Mouse (Mus musculus): ENCODE data around the gene Btbd6. TPM values are rescaled to one million over a fixed set of nuclear protein-coding genes. Genes with fewer than 3 reads are reported as not detected.

Btbd6 gene
- polyA plus RNA-seq (2014; fragmentation: Illumina TruSeq; extraction: RNeasy Lipid Tissue Mini Kit (QIAGEN cat#74804); ENCODE audit: low read depth, low replicate concordance), result 0.48 TPM

DNA sequence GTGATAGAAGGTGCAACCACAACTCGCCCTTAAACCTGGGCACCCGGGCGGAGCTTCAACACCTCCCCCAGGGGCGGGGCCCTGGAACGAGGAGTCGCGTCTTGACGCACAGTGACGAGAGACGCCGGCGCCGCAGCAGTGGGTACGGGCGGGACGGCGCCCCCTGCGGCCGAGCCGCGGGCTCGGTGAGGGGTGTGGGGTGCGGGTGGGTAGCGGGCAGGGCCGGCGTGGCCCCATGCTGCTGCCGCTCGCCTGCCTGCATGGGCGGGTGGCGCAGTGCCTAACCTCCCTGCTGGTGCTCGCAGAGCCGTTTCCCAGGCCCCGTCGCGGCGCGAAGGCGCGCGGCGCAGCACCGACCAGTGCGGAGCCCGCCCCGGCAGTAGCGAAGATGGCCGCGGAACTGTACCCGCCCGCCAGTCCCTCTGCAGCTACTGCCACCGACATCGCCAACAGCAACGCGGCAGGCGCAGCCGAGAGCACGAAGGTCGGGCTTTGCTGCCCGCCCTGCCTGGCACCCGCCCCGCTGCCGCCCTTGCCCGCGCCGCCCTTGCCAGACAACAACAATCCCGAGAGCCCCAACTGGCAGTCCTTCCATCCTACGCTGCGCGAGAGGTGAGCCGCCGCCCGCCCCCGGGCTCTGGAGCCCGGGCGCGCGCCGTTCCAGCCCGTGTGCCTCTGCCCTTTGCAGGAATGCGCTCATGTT, at the start of gene Btbd6:
Btbd6 (plus strand) TSS at position 112 of the 703 bp plus-strand sequence.

DNA sequence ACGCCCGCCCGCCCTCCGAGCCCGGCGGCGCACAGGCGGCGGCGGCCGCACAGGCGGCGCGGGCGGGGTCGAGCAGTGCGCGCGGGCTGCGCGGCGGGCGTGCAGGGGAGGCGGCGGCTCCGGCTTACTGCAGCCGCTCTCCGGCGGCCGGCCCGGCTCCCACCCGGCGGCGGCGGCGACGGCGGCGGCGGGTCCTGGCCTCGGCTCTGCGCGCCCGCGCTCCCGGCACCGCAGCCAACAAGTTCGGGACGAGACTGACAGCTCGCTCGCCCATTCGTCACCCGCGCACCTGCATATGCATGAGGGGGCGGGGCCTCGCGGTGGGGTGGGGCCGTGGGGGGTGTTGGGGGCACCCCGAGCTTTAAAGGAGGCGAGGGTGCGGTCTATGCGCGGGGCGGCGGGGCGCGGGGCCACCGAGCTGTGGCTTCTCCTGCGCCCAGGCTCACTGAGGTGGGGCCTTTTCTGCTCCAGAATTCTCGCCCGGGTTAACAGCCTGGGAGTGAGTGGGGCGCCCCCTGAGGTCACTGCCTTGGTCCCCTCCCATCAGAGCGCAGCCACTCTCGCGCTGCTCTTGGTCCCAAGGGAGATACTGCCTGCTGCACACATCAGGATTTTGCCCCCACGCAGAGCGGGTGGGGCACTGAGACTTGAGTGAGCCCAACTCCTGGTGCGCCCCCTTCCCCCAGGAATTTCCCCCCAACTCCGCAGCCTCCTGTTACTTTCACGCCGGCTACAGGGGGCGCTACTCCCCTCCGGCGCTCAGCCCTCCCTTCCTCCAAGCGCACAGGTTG, 46.5 kb upstream of the Btbd6 start, which contains the start of gene Jag2:
Jag2 (minus strand) TSS at position 215 of the 791 bp plus-strand sequence.

DNA sequence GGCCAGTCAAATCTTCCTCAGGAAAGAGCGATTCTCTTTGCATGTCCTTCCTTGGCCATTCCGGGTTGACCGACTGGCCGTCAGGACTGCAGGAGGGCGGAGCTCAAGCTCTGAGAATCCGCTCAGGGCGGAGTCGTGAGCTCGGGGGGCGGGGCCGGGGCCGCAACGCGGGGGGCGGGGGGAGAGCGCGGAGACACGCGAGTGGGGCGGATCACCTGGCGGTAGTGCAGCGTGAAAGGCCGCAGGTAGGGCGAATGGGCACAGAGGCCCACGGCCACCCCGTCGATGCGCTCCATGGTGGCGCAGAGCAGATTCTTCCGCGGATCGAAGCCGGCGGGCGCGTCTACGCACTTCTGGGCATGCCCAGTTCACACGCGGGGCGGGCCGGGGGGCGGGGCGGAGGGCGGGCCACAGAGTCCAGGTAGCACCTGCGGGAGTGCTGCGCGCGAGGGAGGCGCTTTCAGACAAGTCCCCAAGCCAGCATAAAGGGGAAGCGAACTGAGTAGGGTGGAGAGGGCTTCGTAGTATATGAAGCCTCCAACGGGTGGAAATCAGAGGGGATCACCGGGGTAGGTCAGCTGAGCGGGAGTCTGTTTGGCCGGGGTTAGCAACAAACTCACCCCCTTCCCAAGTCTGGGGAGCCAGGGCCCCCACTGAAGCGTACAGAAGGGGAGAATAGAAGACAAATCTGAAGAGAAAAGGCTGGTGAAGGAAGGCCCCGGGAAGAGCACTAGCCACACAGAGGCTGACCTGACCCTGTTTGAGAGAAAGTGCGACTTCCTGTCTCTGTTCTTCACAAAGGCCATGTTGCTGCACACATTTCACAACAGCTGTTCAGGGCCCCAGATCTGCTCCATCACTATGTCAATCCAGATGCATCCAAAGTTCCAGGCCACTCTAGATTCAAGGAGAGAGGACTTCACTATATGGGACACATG, 34.2 kb upstream of the Btbd6 start, which contains the start of gene Nudt14:
Nudt14 (minus strand) TSS at position 349 of the 938 bp plus-strand sequence.

DNA sequence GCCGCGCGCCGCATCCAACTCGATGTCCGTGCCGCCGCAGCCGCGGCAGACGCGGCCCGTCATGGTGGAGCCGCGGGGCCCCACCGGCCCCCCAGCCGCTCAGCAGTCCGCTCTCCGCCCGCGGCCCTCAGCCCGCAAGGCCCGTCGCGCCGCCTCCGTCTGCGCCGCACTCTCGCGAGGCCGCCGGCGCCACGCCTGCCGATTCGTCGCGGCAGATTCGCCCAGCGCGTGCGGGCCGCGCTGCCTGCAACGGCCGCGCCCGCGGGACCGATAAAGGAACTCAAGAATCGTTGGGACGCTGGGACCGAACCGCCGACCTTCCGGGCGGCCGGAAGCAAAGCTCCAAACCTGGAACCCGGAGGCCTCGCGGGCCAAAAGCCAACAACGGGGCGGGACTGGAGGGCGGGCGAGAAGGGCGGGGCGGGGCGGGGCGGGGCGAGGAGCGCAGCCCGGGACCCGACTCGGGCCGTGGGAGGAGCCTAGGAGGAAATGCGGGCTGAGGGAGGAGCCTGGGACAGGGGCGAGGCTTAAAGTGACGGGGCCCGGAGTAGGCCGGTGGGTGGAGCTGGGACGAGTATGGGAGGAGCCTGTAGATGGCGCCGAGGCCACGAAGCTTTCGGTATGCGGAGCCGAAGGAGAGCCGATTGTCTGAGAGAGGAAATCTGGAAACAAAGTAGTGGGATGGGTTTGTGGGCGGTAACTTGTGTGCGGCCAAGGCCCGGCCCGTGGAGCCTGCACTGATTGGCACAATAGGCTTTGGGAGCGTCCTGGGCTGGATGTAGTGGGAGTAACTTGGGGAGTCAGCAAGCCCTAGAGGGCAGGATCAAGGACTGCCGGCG, 24.2 kb downstream of the Btbd6 start, which contains the start of gene Brf1:
Brf1 (minus strand) TSS at position 411 of the 839 bp plus-strand sequence.

DNA sequence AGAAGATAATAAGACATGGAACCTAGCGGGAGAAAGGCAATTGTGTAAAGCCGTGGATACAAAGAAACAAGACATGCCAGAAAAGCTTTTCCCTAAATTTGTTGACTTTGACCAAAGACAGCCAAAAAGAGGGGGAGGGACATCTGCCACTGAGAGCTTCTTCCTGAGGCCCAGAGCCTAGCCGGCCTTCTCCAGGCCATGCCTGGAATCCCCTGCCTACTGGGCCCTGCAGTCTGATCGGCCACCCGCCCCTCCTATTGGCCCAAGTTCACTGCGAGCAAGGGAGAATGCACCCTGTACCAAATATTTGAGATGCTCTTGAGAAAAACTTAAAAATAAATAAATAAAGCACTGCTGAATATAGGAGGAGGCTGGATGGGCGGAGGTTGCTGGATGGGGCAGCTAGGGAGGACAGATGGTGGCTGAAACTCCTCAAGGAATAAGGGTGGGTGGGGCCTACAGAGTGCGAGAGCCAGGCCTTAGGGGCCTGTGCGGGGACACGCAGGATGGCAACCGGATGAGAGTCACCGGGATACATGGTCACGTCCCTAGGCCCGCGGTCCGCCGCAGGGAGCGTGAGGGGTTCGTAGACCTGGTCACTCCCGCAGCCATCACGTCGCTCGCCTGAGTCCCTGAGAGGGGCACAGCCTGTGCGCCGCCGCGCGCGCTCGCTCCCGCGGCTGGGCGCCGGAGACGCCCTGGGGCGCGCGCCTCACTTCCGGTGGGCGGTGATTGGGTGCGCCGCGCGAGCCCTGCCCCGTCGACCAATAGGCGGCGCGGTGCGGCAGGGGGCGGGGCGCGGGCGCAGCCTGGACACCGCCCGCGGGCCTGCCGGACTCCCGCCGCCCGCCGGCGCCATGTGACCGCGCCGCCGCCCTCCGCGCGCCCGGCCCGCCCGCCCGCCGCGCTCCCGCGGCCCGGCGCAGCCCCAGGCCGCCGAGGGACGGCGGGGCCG, 37.6 kb downstream of the Btbd6 start, which contains the start of gene Pacs2:
Pacs2 (plus strand) TSS at position 905 of the 955 bp plus-strand sequence.

Other genes with a start within 250 kb of the Btbd6 start
- gene Pld4, start 215.8 kb upstream of the Btbd6 start, polyA plus RNA-seq (2014; fragmentation: Illumina TruSeq; extraction: RNeasy Lipid Tissue Mini Kit (QIAGEN cat#74804); ENCODE audit: low read depth, low replicate concordance), result 0.87 TPM
- gene Ahnak2, start 173.8 kb upstream of the Btbd6 start, polyA plus RNA-seq (2014; fragmentation: Illumina TruSeq; extraction: RNeasy Lipid Tissue Mini Kit (QIAGEN cat#74804); ENCODE audit: low read depth, low replicate concordance), result 0.41 TPM
- 6.0 TPM for gene Clba1, start 167.5 kb upstream of the Btbd6 start, polyA plus RNA-seq (2014; fragmentation: Illumina TruSeq; extraction: RNeasy Lipid Tissue Mini Kit (QIAGEN cat#74804); ENCODE audit: low read depth, low replicate concordance)
- gene Cdca4, start 147.1 kb upstream of the Btbd6 start, polyA plus RNA-seq (2014; fragmentation: Illumina TruSeq; extraction: RNeasy Lipid Tissue Mini Kit (QIAGEN cat#74804); ENCODE audit: low read depth, low replicate concordance), result 10.3 TPM
- gene Gpr132, start 108.3 kb upstream of the Btbd6 start, polyA plus RNA-seq (2014; fragmentation: Illumina TruSeq; extraction: RNeasy Lipid Tissue Mini Kit (QIAGEN cat#74804); ENCODE audit: low read depth, low replicate concordance), result not detected
- gene Jag2, start 46.7 kb upstream of the Btbd6 start, polyA plus RNA-seq (2014; fragmentation: Illumina TruSeq; extraction: RNeasy Lipid Tissue Mini Kit (QIAGEN cat#74804); ENCODE audit: low read depth, low replicate concordance), result 0.10 TPM
- not detected for gene Nudt14, start 34.4 kb upstream of the Btbd6 start, polyA plus RNA-seq (2014; fragmentation: Illumina TruSeq; extraction: RNeasy Lipid Tissue Mini Kit (QIAGEN cat#74804); ENCODE audit: low read depth, low replicate concordance)
- gene Brf1, start 24.2 kb downstream of the Btbd6 start, polyA plus RNA-seq (2014; fragmentation: Illumina TruSeq; extraction: RNeasy Lipid Tissue Mini Kit (QIAGEN cat#74804); ENCODE audit: low read depth, low replicate concordance), result 31.4 TPM
- gene Pacs2, start 38.0 kb downstream of the Btbd6 start, polyA plus RNA-seq (2014; fragmentation: Illumina TruSeq; extraction: RNeasy Lipid Tissue Mini Kit (QIAGEN cat#74804); ENCODE audit: low read depth, low replicate concordance), result 12.8 TPM
- 8.6 TPM for gene Tex22, start 98.0 kb downstream of the Btbd6 start, polyA plus RNA-seq (2014; fragmentation: Illumina TruSeq; extraction: RNeasy Lipid Tissue Mini Kit (QIAGEN cat#74804); ENCODE audit: low read depth, low replicate concordance)
- gene Mta1, start 121.8 kb downstream of the Btbd6 start, polyA plus RNA-seq (2014; fragmentation: Illumina TruSeq; extraction: RNeasy Lipid Tissue Mini Kit (QIAGEN cat#74804); ENCODE audit: low read depth, low replicate concordance), result 17.4 TPM
- gene Crip2, start 163.8 kb downstream of the Btbd6 start, polyA plus RNA-seq (2014; fragmentation: Illumina TruSeq; extraction: RNeasy Lipid Tissue Mini Kit (QIAGEN cat#74804); ENCODE audit: low read depth, low replicate concordance), result 0.57 TPM
- not detected for gene Crip1, start 169.8 kb downstream of the Btbd6 start, polyA plus RNA-seq (2014; fragmentation: Illumina TruSeq; extraction: RNeasy Lipid Tissue Mini Kit (QIAGEN cat#74804); ENCODE audit: low read depth, low replicate concordance)
- gene Tedc1, start 179.9 kb downstream of the Btbd6 start, polyA plus RNA-seq (2014; fragmentation: Illumina TruSeq; extraction: RNeasy Lipid Tissue Mini Kit (QIAGEN cat#74804); ENCODE audit: low read depth, low replicate concordance), result 1.5 TPM
- not detected for gene Tmem121, start 209.4 kb downstream of the Btbd6 start, polyA plus RNA-seq (2014; fragmentation: Illumina TruSeq; extraction: RNeasy Lipid Tissue Mini Kit (QIAGEN cat#74804); ENCODE audit: low read depth, low replicate concordance)